Comparison of ENCODE assay signal across 15 mouse cellular contexts in genomic region chr1:138158921-138159320, GRCm38 (mm10). TPM values are rescaled to one million over a fixed set of nuclear protein-coding genes. Genes with fewer than 3 reads are reported as not detected.
DNase-seq lines count a peak whose midpoint lies in the region; ATAC-seq and TF ChIP-seq lines count a peak whose summit lies in the region.
"Had no signal": no experiment of that assay in that cellular context is flagged by ENCODE, and none has a peak within 500 bp of the region (broad histone marks: within the 10 kb centered on the region; RNA-seq: fewer than 3 reads in every experiment).

No protein-coding gene starts in this region.

- H3K9ac ChIP-seq in liver, adult 2 months (ENCODE audit: low read depth, low read length) = no peak overlapping the region
- H3K9ac ChIP-seq in liver, embryonic 11.5 days (ENCODE audit: low read depth, low read length) = no peak overlapping the region
- H3K9ac ChIP-seq: hindbrain, embryonic 15.5 days; midbrain, embryonic 12.5 days had no signal

- peak; percentile 29 for DNase-seq in liver, adult 2 months (ENCODE audit: extremely low read depth, low read depth, low spot score)
- DNase-seq in liver, embryonic 11.5 days (ENCODE audit: low spot score) = no peak
- DNase-seq in induced T-regulatory cell, adult 2 months (ENCODE audit: low read depth) = peak; percentile 82
- no peak for DNase-seq in right cerebral cortex, postnatal 14 days
- DNase-seq in cerebellum, postnatal 14 days = no peak
- no peak for DNase-seq in adrenal gland, postnatal 10 days
- DNase-seq: cerebellum, adult 18-20 months; kidney, adult 8-10 months; kidney, postnatal 4 days had no signal

- WGBS in liver, adult 2 months = 73% methylated on average over 2 of the region's 2 CpGs
- WGBS in liver, embryonic 11.5 days = 72% methylated on average over 2 of the region's 2 CpGs

- no peaks in the 10 kb centered on the region for H3K79me2 ChIP-seq in liver, adult 2 months (ENCODE audit: control insufficient read depth, insufficient read depth, low read length)

- no peak for ATAC-seq in liver, embryonic 11.5 days (replicated peaks; ENCODE audit: low FRiP score)
- peak; percentile 27 for ATAC-seq in CD4-positive, CD25-positive, alpha-beta regulatory T cell, adult 4 months
- peak; percentile 84 for ATAC-seq in monocyte, adult 5-6 weeks (replicated peaks; ENCODE audit: insufficient number of reproducible peaks, low FRiP score, low TSS enrichment, poor library complexity, severe bottlenecking)

- H3K36me3 ChIP-seq in liver, adult 2 months (ENCODE audit: control insufficient read depth, insufficient read depth, low read length) = no peaks in the 10 kb centered on the region
- H3K36me3 ChIP-seq in liver, embryonic 11.5 days (ENCODE audit: control insufficient read depth, insufficient read depth, low read length) = no peaks in the 10 kb centered on the region
- H3K36me3 ChIP-seq: forebrain, embryonic 10.5 days; hindbrain, embryonic 15.5 days; midbrain, embryonic 12.5 days had no signal

- no peak for TF ChIP-seq CTCF in liver, adult 2 months (IDR thresholded peaks at IDR 0.05; ENCODE audit: low read depth, low read length)

- no peak overlapping the region for H3K27ac ChIP-seq in liver, adult 2 months (replicated peaks; ENCODE audit: insufficient read depth, low read depth, low read length)
- no peak overlapping the region for H3K27ac ChIP-seq in liver, embryonic 11.5 days (ENCODE audit: low read depth, low read length)
- H3K27ac ChIP-seq: forebrain, embryonic 10.5 days; hindbrain, embryonic 15.5 days; left cerebral cortex, adult 2 months; midbrain, embryonic 12.5 days had no signal

- H3K9me3 ChIP-seq in liver, embryonic 11.5 days (ENCODE audit: control insufficient read depth, low read length) = no peaks in the 10 kb centered on the region
- H3K9me3 ChIP-seq: forebrain, embryonic 10.5 days; hindbrain, embryonic 15.5 days; midbrain, embryonic 12.5 days had no signal

- no peak overlapping the region for H3K4me2 ChIP-seq in liver, embryonic 11.5 days
- H3K4me2 ChIP-seq: hindbrain, embryonic 15.5 days; midbrain, embryonic 12.5 days had no signal

- no peak overlapping the region for H3K4me3 ChIP-seq in liver, adult 2 months (ENCODE audit: insufficient read depth, low read depth, low read length)
- no peak overlapping the region for H3K4me3 ChIP-seq in liver, embryonic 11.5 days (ENCODE audit: low read depth, low read length)
- H3K4me3 ChIP-seq: forebrain, embryonic 10.5 days; hindbrain, embryonic 15.5 days; left cerebral cortex, adult 2 months; midbrain, embryonic 12.5 days had no signal

- H3K27me3 ChIP-seq in liver, adult 2 months (ENCODE audit: control insufficient read depth, insufficient read depth, low read length) = no peaks in the 10 kb centered on the region
- H3K27me3 ChIP-seq in liver, embryonic 11.5 days (replicated peaks; ENCODE audit: control insufficient read depth, insufficient read depth, low read length) = no peaks in the 10 kb centered on the region
- H3K27me3 ChIP-seq: hindbrain, embryonic 15.5 days; midbrain, embryonic 12.5 days had no signal

- H3K4me1 ChIP-seq in liver, adult 2 months (ENCODE audit: control insufficient read depth, insufficient read depth, low read length) = no peaks in the 10 kb centered on the region
- no peaks in the 10 kb centered on the region for H3K4me1 ChIP-seq in liver, embryonic 11.5 days (replicated peaks; ENCODE audit: control insufficient read depth, insufficient read depth, low read length)
- H3K4me1 ChIP-seq: hindbrain, embryonic 15.5 days; midbrain, embryonic 12.5 days had no signal

- no peak for TF ChIP-seq POLR2A in liver, adult 2 months (IDR thresholded peaks at IDR 0.05; ENCODE audit: extremely low read depth, insufficient read depth, low read length)

RNA-seq across cellular contexts. Expression of gene Ptprc, which starts 16.6 kb away (rescaled TPM):
- total RNA-seq in liver, adult 2 months (2014; rRNA removed) = 13.4 and 13.7 TPM in 2 replicates
- polyA plus RNA-seq in liver, adult 2 months (2012; rRNA removed) = 1.8 and 3.4 TPM in 2 replicates
- 5.4 and 6.4 TPM in 2 replicates for polyA plus RNA-seq in liver, embryonic 11.5 days (2014; fragmentation: Nextera tagmentation; extraction: Ambion mirVana)
- polyA plus RNA-seq in CD4-positive, CD25-positive, alpha-beta regulatory T cell, adult 4 months (2017; shearing (Covaris generic)) = 1,000 to 10,000 TPM; 1,419 to 1,542 TPM
- total RNA-seq in monocyte, adult 5-6 weeks (2017) = 2,690 to 3,839 TPM (median 2,776 TPM) in 3 replicates
- total RNA-seq in adrenal gland, postnatal 10 days (2021) = 10 to 100 TPM; 17.0 to 22.4 TPM

Comparison
In these comparisons a context has a peak if more than half of its experiments do, and no peak if none do; other contexts are left out.
1. DNase-seq: peak in liver, adult 2 months (single experiment) and induced T-regulatory cell, adult 2 months (single experiment); none in liver, embryonic 11.5 days (single experiment), right cerebral cortex, postnatal 14 days (single experiment), cerebellum, postnatal 14 days (0 of 2) and adrenal gland, postnatal 10 days (single experiment).
2. RNA of gene Ptprc, which starts 16.6 kb away (total RNA-seq): 2,690 to 3,839 TPM in monocyte, adult 5-6 weeks; 17.0 to 22.4 TPM in adrenal gland, postnatal 10 days and 13.4 to 13.7 TPM in liver, adult 2 months; every median in the first group is over 100 times any median in the second.